Mouse (Mus musculus): ENCODE results near the gene Gm17651. TPM values are rescaled to one million over a fixed set of nuclear protein-coding genes. Genes with fewer than 3 reads are reported as not detected.
A peak's percentile ranks its signal among the peaks of the same experiment; 100 is the strongest.

The Gm17651 gene
- polyA plus RNA-seq, 1 experiment from 2014 or later: not detected

DNA sequence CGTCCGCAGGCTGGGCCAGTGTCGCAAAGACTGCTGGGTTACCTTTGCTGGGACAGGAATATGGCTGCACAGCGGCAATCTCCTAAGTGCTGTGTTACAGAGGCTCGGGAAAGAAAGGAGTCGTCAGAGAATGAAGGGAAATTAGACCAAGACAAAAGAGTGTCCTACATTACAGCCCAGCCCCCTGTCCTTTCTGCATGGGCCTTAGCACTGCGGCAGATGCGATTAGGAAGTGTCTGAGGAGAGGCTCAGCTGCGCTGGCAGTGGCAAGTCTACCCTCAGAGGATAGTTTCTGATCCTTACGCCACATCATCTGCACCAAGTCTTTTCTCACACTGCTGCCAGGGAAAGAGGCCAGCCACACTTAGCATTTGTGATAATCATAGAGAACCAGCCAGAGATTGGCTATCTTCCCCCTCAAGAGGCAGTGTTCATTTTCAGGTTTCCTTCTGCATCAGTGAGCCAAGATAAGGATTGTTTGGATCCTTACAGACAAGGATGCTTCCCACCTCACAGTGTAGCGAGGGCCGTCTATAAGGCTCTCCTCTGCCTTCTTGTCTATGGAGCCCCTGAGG lies 17.0 kb upstream of the Gm17651 start:
- Histone ChIP-seq H3K36me3 (no peaks in the 10 kb centered on the region), H3K9me3 (no peaks in the 10 kb centered on the region), H3K4me2 (no peak overlapping the region), H3K27ac (no peak overlapping the region), H3K27me3 (no peaks in the 10 kb centered on the region), H3K4me1 (no peaks in the 10 kb centered on the region), H3K4me3 (no peak overlapping the region), H3K9ac (no peak overlapping the region)
- 71% methylated on average over 12 of the region's 12 CpGs for WGBS
- ATAC-seq (ENCODE audit: insufficient number of reproducible peaks, low FRiP score, low TSS enrichment, low read depth): no peak

DNA sequence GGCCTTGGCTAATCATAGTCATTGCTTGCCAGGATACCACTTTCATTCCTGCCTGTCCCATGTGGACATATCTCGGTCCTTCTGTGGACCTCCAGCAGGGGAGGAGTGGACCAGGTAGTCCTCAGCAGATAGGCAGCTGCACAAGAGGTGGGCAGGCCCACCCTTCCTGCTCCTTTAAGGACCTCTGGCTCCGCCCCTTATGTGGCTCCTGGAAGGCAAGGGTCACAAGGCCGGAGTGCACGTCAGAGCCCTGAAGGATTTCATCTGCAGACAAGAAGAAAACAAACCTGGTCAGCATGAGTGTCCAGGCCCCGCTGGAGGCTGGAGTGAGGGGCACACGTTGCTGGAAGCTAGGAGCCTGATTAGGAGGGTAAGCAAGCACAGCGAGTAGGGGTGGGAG lies 16.1 kb upstream of the Gm17651 start:
- no peaks in the 10 kb centered on the region for H3K27me3 ChIP-seq
- no peak overlapping the region for H3K27ac ChIP-seq
- 50% methylated on average over 7 of the region's 7 CpGs for WGBS
- no peaks in the 10 kb centered on the region for H3K36me3 ChIP-seq
- H3K9me3 ChIP-seq: no peaks in the 10 kb centered on the region
- no peak overlapping the region for H3K4me3 ChIP-seq
- ATAC-seq (ENCODE audit: insufficient number of reproducible peaks, low FRiP score, low TSS enrichment, low read depth): no peak
- H3K4me2 ChIP-seq: no peak overlapping the region
- no peaks in the 10 kb centered on the region for H3K4me1 ChIP-seq
- H3K9ac ChIP-seq: no peak overlapping the region

DNA sequence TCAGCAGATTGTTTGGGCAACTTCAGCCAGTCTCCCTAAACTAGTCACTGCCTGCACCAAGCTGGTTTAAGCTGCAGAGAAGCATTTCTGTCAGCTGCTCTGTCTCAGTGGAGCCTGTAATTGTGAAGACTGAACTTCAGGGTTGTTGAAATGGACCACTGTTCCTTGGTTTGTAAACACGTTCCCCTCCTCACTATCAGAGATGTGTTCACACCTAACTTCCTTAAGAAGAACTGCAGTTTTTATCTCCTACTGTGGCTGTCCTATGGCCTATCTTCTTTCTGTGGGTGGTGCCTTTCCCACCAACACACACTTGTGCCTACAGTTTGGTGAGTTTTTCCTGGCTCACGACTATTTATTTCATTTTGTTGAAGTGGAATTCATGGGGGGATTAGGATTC lies 14.8 kb upstream of the Gm17651 start:
- H3K9ac ChIP-seq: no peak overlapping the region
- no peaks in the 10 kb centered on the region for H3K9me3 ChIP-seq
- H3K4me1 ChIP-seq: 0 out of 2 replicates have a peak, but pooled peaks cover under 1% of the 10 kb centered on the region
- H3K27me3 ChIP-seq: no peaks in the 10 kb centered on the region
- no peak overlapping the region for H3K4me3 ChIP-seq
- no peak overlapping the region for H3K27ac ChIP-seq
- 73% methylated on average over 2 of the region's 2 CpGs for WGBS
- ATAC-seq (ENCODE audit: insufficient number of reproducible peaks, low FRiP score, low TSS enrichment, low read depth): no peak
- H3K36me3 ChIP-seq: no peaks in the 10 kb centered on the region
- H3K4me2 ChIP-seq: no peak overlapping the region

DNA sequence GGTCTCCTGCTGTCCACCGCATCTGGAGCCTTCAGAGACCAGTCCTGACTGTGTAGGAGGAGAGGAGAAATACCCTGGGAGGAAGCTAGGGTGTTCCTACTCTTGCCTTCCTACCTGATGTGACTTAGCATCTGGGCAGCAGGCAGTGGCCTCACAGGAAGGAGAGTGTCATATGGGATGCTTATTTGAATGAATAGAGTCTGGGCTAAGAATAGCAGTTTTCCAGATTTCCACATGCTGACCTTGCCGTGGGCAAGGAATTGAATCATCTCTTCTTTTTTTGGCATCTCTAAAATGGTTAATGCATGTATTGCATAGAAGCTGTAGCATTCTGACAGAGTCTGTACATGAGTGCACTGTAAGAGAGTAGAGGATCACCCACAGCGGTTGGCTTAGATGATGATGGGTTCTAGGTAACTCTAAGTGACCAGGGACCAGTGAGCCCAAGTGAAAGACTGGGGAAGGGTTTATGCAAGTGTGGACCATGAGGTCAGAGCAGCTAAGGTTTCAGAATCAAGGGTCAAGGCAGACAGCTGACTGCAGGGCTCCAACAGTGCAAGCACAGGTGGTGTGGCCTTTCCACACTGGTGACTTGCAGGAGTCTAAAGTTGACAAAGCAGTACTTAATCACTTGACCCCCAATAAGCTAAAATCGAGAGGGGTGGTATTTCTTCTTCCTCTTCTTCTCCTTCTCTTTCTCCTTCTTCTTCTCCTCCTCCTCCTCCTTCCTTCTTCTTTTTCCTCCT lies 12.1 kb upstream of the Gm17651 start:
- Histone ChIP-seq H3K27me3 (no peaks in the 10 kb centered on the region), H3K4me1 (peaks cover 18% of the 10 kb centered on the region; the same call in 1 of the 2 replicates), H3K4me2 (no peak overlapping the region), H3K27ac (no peak overlapping the region), H3K9me3 (no peaks in the 10 kb centered on the region), H3K9ac (no peak overlapping the region), H3K36me3 (no peaks in the 10 kb centered on the region), H3K4me3 (no peak overlapping the region)
- 80% methylated on average over 4 of the region's 4 CpGs for WGBS
- ATAC-seq (ENCODE audit: insufficient number of reproducible peaks, low FRiP score, low TSS enrichment, low read depth): no peak

DNA sequence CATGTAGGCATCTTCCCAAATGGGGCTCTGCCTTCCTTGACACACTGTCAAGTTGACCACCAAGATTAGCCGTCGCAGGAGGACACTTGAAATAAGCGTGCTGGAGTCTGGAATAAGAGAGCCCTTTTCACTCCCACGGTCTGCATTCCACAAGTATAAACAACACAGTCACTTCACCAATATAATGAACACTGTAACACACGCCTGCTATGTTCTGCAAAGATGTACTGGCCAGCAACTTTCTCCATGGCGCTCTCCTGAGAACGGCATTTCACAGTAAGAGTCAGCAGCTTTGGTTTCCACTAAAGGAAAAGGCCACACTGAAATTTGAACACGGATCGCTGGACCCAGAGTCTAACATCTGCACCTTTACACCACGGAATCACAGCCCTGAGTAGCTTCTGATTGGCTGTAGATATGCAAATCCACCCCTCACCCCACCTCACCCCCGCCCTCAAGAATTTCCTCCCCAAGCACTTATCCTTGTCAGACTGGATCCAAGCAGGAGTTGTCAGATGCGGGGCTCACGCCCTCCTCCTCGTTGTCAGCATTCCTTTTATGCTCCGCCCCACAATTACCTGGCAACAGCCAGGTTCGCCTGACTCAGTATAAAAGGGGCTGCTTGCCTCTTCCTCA lies 9.2 kb upstream of the Gm17651 start:
- Histone ChIP-seq H3K27ac (peak overlapping the region; percentile 27; the same call in 1 of the 2 replicates), H3K9me3 (no peaks in the 10 kb centered on the region), H3K27me3 (no peaks in the 10 kb centered on the region), H3K4me1 (peaks cover 27% of the 10 kb centered on the region; the same call in 1 of the 2 replicates), H3K36me3 (no peaks in the 10 kb centered on the region), H3K4me3 (no peak overlapping the region), H3K9ac (no peak overlapping the region), H3K4me2 (peak overlapping the region; percentile 14)
- ATAC-seq (ENCODE audit: insufficient number of reproducible peaks, low FRiP score, low TSS enrichment, low read depth): peak; percentile 64; the same call in 1 of the 2 replicates
- 12% methylated on average over 16 of the region's 16 CpGs for WGBS

DNA sequence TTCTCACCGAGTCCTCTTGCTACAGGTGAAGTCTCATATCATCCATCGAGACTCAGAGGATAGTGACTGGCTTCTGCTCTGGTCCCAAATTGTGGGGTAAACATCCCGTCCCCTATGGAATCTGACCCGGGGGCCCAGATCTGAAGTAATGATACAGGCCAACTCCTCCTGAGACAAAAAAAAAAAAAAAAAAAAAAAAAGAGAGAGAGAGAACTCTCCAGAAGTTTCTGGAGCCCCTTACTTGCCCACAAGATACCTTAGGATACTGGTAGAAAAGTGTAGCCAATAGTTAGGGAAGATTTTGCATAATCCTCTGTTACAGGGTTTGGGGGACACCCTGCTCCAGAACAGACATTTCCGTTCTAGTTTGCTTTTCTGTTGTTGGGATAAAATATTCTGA lies 8.1 kb upstream of the Gm17651 start:
- no peaks in the 10 kb centered on the region for H3K9me3 ChIP-seq
- no peak for ATAC-seq (ENCODE audit: insufficient number of reproducible peaks, low FRiP score, low TSS enrichment, low read depth)
- H3K27me3 ChIP-seq: no peaks in the 10 kb centered on the region
- no peak overlapping the region for H3K9ac ChIP-seq
- H3K4me3 ChIP-seq: peak overlapping the region; percentile 39; the same call in 1 of the 2 replicates
- no peaks in the 10 kb centered on the region for H3K36me3 ChIP-seq
- peak overlapping the region; percentile 86 for H3K4me2 ChIP-seq
- 24% methylated on average over 5 of the region's 5 CpGs for WGBS
- peak overlapping the region; percentile 7; the same call in 1 of the 2 replicates for H3K27ac ChIP-seq
- peaks cover 27% of the 10 kb centered on the region; the same call in 1 of the 2 replicates for H3K4me1 ChIP-seq

DNA sequence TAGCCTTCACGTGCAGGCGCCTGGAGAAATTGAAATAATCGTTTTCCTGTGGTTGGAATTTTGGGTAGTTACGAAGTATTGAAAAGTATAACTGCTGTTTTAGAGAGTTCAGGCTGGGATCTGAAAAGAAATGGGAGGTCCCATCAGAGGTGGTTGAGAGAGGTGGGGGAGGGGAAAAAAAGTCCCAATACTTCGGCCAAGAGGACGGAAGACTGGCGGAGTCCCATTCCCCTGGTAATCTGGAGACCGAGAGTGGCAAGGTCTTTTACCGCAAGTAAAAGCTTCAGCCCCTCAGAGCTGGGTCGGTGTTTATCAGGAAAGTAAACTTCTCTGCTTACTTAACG lies 7.6 kb upstream of the Gm17651 start:
- Histone ChIP-seq H3K9ac (no peak overlapping the region), H3K9me3 (no peaks in the 10 kb centered on the region), H3K4me3 (peak overlapping the region; percentile 39), H3K36me3 (no peaks in the 10 kb centered on the region), H3K27me3 (no peaks in the 10 kb centered on the region), H3K27ac (peak overlapping the region; percentile 7; the same call in 1 of the 2 replicates), H3K4me2 (peak overlapping the region; percentile 86), H3K4me1 (peaks cover 27% of the 10 kb centered on the region; the same call in 1 of the 2 replicates)
- 4% methylated on average over 11 of the region's 11 CpGs for WGBS
- no peak for ATAC-seq (ENCODE audit: insufficient number of reproducible peaks, low FRiP score, low TSS enrichment, low read depth)

DNA sequence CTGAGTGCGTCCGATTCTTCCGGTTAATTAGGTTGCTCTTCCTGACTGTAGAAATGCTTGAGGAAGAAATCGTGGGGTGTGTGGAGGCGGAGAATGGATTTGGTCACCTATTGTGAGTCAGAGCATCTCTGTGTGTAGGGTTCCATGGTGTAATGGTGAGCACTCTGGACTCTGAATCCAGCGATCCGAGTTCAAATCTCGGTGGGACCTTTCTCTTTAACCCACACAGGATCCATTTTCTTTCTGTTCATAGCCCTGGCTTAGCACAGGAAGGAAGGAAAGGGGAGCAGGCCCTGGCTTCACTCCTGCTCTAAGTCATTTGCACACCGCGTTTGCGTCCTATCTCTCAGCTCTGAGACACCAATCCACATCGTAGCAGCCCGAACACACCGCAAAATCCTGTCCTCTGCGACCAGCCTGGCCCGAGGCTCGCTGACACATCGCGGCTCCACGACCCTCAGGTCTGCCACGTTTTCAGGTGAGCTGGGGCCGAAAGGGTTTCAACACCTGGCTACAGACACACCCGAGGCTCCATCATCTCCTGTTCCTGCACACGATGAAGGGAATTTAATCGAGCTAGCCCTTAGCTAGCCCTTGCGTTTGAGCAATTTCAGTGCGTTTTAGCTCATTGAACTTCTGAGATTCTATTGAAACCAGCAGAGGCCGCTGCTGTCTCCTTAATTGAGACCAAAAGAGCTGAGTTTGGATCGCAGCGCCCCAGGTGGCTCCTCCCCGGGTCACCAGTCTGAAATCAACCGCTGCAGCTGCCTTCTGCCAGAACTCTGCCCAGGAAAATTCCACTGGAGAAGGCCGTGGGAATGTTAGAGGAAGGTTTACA lies 7.0 kb upstream of the Gm17651 start:
- Histone ChIP-seq H3K4me3 (peak overlapping the region; percentile 39), H3K36me3 (no peaks in the 10 kb centered on the region), H3K27me3 (no peaks in the 10 kb centered on the region), H3K9me3 (no peaks in the 10 kb centered on the region), H3K9ac (0 out of 2 replicates have a peak overlapping the region, but pooled peaks have one; percentile 31), H3K4me1 (peaks cover 29% of the 10 kb centered on the region; the same call in 1 of the 2 replicates), H3K4me2 (peak overlapping the region; percentile 86), H3K27ac (no peak overlapping the region)
- ATAC-seq (ENCODE audit: insufficient number of reproducible peaks, low FRiP score, low TSS enrichment, low read depth): no peak
- WGBS: 2% methylated on average over 33 of the region's 33 CpGs

DNA sequence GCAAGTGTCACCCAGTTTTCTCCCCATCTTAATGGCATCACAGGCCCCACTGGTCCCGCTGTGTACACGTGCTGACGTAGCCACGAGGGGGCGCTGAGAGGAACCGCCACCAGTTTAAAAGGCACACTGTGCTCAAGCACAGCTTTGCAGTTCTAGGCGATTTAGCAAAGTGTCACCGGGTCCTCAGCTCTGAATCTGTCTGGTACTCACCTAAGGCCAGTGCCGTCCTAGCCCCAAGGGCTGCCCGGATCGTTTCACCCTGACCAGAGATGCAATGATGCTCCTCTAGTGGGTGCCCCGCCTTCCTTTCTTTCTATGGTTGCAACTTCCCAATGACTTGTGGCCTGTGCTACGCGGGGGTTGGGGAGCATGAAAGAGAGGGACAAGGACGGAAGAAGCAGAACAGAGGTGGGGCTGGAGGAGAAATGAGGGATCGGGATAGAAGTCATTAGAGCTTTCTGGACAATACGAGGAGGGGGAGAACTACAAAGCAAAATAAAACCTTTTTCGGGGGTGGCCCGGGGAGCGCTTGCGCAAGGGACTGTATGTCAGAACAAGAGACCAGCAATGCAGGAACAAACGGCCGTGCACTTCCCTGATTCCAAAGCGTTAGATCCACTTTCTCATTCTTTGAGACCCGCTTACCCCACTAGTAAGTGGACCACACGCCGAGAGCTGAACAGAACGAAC lies 6.3 kb upstream of the Gm17651 start:
- Histone ChIP-seq H3K4me1 (peaks cover 29% of the 10 kb centered on the region; the same call in 1 of the 2 replicates), H3K27me3 (no peaks in the 10 kb centered on the region), H3K4me2 (peak overlapping the region; percentile 86), H3K9me3 (no peaks in the 10 kb centered on the region), H3K36me3 (no peaks in the 10 kb centered on the region), H3K4me3 (peak overlapping the region; percentile 39), H3K27ac (0 out of 2 replicates have a peak overlapping the region, but pooled peaks have one; percentile 28), H3K9ac (peak overlapping the region; percentile 29; the same call in 1 of the 2 replicates)
- ATAC-seq (ENCODE audit: insufficient number of reproducible peaks, low FRiP score, low TSS enrichment, low read depth): no peak
- WGBS: 2% methylated on average over 28 of the region's 28 CpGs

DNA sequence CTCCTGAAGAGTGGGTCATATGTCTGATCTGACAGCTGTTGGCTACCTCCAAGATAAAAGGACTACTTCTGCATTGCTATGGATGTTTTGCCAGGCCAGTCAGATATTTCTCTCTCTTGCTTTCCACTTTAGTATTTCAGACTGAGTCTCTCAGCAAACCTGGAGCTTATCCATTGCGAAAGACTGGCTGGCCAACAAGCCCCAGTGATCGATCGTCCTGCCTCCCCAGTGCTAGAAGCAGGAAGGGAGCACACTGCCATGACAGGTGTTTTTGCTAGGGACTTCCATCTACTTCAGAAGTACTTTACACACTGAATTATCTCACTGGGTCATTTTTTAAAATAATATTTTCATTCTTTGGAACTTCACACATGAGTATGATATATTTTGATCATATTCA lies 3.9 kb upstream of the Gm17651 start:
- H3K4me2 ChIP-seq: no peak overlapping the region
- WGBS: 93% methylated on average over 3 of the region's 3 CpGs
- H3K4me1 ChIP-seq: peaks cover 20% of the 10 kb centered on the region; the same call in 1 of the 2 replicates
- no peaks in the 10 kb centered on the region for H3K27me3 ChIP-seq
- no peak overlapping the region for H3K9ac ChIP-seq
- no peak overlapping the region for H3K27ac ChIP-seq
- no peaks in the 10 kb centered on the region for H3K36me3 ChIP-seq
- no peak overlapping the region for H3K4me3 ChIP-seq
- H3K9me3 ChIP-seq: no peaks in the 10 kb centered on the region
- no peak for ATAC-seq (ENCODE audit: insufficient number of reproducible peaks, low FRiP score, low TSS enrichment, low read depth)

DNA sequence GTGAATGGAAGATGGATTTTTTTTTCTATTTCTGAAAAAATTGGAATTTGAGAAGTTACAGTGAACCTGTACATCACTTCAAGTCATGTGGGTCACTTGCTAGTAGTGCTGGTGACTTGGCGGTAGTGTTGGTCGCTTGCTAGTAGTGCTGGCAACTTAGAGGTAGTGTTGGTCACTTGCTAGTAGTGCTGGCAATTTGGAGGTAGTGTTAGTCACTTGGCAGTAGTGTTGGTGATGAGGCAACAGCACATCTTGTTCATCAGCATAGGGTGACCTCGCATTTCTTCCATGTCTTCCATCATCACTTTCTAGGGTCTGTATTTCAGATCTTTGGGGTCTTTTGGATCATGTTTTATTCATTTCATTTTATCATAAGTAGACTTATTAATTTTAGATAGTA lies 1.6 kb upstream of the Gm17651 start:
- Histone ChIP-seq H3K4me1 (peaks cover 7% of the 10 kb centered on the region; the same call in 1 of the 2 replicates), H3K9me3 (no peaks in the 10 kb centered on the region), H3K27me3 (no peaks in the 10 kb centered on the region), H3K9ac (no peak overlapping the region), H3K27ac (no peak overlapping the region), H3K36me3 (peaks cover 12% of the 10 kb centered on the region), H3K4me3 (no peak overlapping the region), H3K4me2 (no peak overlapping the region)
- WGBS: 94% methylated on average over 3 of the region's 3 CpGs
- no peak for ATAC-seq (ENCODE audit: insufficient number of reproducible peaks, low FRiP score, low TSS enrichment, low read depth)

Measured in limb, embryonic 15.5 days (tissue).